Mouse (Mus musculus) lung, postnatal 36 days (tissue): Measurements from ENCODE around the gene Cdk16.

Experiments used
- DNase-seq: peaks from one replicate; pipeline ENCODE4 v3.0.0; 2022; ENCODE audit warnings: mixed read lengths

Cdk16 gene

DNA sequence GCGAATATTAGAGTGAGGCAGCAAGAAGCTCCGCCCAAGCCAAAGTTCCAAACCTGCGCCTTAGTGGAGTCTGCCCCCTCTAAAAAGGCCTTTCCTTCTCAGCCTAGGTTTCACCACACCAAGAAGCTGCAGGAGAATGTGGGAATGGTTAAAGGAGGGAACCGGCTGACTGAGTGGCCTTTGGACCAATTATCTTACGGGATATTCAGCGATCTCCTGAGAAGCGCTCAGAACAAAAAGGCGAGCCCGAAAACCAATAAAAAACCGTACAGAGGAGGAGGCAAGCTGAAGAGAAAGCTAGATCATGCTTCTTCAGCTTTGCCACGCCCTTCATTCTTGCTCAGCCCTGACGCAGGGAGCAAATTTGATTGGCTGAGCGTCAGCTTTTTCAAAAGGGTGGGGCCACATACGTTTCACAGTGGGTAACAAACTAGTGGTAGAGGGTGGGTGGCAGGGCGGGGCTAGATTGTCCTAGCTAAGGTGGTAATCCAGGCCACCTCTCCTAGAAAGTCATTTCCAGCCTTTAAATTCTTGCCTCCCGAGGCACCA, at the start of gene Cdk16:
Gene Cdk16 (plus strand): TSS at position 436 of the 549 bp plus-strand sequence.
- DNase-seq, result peak; percentile 96

DNA sequence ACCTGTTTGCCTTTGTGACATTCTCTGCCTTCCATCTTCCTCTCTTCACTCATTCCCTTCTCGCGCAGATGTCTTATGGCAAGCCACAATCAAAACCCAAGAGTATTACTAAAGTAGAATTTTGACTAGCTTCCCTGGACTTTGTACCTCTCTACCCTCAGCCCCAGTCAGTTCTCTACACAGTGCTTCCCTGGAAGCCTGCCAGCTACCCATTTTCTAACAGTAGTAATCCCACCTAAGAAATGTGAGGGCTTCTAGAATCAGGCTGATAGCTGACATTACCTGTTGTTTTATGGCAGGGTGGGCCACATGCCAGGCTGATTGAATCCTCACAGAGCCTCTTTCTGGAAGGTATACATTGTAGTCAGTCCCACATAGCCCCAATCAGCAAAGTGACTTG, 49.6 kb upstream of the Cdk16 start:
- no peak for DNase-seq

DNA sequence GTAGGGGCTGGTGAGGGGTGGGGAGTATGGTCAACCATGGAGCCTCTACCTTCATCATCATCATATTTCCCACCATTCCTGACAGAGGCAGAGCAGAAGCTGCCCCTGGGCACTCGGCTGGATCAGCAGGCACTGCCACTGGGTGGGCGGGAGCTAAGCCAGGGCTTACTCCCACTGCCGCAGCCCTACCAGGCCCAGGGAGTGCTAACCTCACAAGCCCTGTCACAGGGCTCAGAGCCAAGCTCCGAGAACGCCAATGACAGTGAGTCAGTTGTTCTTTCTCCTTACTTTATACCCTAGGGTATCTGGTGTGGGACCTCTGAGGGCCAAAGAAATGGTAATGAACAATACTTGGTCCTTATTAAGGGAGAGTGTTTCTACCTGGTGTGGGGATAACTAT, 43.0 kb upstream of the Cdk16 start:
- DNase-seq, result no peak

DNA sequence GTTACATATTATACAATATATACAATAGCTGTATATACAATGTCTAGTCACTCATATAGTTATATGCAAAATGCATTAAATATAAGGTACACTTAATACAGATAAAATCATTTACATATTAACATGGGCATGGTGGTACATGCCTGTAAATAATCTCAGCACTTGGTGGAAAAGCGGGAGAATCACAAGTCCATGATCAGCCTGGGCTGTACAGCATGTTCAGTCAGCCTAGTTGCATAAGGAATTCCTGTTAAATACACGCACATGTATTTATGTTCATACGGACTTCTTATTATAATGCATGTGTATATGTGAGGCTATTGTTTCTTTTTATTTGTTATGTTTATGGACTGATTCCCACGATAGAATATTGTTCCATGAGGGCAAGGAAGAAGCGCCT, 30.2 kb upstream of the Cdk16 start:
- no peak for DNase-seq

DNA sequence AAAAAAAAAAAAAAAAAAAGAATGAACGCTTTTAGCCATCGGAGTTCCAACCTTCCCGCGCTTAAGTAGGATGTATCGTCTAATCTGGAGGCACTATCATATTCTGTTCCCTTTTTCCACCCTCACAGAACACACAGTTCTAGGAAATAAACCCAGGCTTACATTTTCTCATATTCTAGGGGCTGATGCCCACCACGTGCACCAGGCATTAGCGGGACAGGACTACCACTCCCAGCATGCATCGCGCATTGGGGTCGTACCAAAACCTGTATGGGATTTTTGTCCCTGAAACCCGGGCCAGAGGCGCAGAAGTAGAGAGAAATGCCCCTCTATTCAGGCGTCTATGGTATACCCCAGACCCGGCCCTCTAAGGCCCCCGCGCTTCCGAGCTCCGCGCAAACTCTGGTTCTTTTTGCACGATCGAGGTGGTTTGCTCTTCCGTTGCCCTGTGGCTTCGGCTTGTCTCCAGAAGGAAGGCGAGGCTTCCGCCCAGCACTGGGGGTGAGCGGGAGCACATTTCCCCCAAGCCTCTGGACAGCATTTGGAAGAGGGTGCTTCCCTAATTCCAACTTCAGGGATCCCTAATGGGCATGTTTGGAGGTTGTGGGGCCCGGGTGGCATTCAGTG, 29.6 kb upstream of the Cdk16 start, which contains the start of gene Uba1:
Gene Uba1 (plus strand): TSS at position 301 of the 627 bp plus-strand sequence.
- peak; percentile 80 for DNase-seq

DNA sequence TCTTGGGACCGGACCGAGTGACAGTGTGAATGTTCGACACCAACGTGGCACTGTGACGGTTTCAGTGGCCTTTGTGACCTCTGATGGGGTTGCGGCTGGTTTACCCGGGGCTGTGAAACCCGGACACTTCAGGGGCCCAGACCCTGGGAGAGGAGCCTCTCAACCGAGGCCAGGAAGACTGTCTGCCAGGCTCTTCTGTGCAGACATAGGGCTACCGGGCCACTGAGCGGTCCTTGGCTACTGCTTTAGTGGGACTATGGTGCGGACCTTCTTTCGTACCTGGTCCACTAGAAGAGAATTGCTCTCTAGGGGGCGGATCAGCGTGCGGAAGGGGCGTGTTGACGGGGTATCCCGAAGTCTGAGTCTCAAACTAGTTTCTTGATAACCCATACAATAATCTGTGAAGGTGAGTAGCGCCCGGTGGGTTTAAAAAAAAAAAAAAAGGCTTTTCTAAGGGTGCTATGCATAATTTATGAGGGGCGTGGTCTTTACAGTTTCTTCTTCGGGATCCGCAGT, 28.8 kb upstream of the Cdk16 start:
- no peak for DNase-seq

DNA sequence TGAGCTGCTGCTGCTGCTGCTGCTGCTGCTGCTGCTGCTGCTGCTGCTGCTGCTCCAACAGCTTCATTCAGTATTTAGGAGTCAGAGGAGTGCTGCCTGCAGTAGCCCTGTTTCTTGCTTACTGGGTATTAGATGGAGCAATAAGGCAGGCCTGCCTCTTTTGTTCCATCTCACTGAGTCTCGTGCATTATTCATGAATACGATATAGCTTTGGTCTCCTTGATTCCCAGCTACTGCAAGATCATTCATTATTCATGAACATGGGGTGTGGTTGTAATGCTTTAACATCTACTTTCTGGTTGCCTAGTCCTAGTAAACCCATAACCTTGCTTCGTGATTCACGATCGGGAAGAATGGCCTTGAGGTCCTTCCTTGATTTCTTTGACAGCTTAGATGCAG, 25.4 kb upstream of the Cdk16 start:
- DNase-seq, result no peak

DNA sequence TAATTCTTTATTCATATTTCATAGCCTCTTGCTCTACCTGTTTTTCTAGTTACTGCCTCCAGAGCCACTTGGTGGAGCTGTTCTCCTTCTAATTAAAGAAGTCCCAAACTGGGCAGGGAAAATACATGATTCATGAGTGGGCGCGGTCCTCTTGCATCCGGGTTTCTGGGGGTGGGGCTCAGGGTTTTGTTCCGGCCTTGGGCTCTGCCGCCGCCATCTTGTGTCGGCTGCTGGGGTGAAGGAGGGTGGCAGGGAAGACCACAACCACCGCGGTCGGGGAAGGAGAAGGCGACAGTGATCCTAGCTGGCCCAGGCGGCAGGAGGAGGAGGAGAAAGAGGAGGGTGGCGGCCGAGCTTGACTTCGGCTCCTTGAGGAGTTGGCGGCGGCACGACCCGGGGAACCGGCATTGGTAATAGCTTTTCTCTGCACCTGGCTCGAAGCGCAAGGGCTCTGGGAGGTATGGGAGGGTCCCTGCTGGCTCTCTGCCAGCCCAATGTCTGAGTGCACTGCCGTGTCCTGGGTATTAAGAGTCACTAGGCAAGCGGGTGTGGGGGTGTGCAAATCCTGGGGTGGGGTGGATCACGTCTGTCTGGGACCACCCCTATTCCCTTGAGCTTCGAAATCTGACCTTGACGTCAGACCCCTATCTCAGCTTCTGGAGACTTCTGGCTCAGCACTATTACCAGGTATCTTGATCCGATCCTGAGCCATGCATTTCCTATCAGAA, 24.9 kb upstream of the Cdk16 start:
- peak; percentile 96 for DNase-seq

DNA sequence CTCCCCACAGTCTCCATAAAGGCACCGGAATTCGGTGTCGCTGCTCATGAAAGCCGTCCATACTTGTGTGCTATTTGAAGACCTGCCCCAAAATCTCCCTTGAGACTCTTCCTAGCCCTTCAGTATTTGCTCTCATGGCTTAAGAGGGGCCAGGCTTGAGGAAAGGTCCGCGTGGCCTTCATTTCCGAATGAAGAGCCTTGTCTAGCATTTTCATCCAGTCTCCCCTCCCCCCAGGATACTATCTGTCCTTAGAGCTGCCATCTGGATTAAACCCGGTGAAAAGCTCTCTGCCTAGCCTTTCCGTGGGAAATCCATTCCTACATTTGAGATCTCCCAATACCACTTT, 24.3 kb upstream of the Cdk16 start:
- peak; percentile 13 for DNase-seq

DNA sequence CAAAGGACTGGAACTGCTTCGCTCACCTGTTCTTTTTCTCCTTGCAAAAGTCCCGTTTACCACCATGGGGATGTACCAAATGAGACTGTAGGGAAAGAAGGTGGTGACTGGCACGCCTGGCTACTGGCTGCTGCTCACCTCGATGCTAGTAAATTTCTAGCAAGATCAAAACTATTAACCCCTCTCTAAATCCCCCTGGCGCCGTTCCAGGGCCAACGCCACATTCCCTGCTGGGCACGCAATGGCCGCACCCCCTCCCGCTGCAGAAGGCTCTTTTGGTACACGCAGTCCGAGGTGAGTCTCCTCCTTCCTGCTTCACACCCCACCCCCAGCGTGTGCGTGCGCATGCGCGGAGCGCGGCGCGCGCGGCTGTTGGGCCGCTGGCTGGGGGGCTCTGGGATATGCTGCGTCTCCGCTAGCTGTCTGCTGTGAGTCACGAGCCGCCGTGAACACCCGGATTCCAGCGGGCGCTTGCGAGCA, 354 bp downstream of the Cdk16 start:
- DNase-seq, result peak; percentile 86

DNA sequence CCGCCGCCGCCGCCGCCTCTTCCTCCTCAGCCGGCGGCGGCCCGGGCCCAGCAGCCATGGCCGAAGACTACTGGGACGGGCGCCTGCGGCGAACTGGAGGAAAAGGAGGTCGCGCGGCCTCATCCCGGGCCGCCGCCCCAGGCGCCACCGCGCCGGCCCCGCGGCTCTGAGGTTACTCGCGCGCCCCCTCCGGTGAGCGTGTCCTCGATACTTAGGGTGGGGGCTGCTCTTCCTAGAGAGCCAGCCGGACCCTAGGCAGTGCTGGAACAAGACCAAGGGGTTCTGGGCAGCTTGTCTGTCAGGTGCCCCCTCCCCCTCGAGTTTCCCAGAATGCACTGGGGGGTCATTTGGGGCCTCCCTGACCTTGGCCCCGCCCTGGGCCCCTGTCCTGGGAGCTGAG, 861 bp downstream of the Cdk16 start:
- DNase-seq, result peak; percentile 71

DNA sequence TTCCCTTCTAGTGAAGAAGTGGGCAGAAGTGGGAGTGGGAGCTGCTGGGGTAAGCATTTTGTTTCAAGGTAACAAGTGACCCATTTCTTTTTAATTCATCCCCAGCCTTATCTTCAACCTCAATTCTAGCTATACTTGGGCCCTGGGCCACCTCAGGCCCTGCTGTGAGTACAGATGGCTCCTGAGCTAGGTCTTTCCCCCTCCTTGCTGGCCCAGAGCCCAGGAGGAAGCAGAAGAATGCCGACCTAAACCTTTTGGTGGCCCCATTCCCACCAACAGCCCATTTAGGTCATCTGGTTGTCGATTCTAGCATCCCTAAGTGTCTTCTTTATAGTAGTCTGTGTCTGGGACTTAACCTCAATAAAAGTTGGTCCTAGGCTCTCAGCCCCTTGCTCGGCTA, 3.8 kb downstream of the Cdk16 start:
- no peak for DNase-seq

DNA sequence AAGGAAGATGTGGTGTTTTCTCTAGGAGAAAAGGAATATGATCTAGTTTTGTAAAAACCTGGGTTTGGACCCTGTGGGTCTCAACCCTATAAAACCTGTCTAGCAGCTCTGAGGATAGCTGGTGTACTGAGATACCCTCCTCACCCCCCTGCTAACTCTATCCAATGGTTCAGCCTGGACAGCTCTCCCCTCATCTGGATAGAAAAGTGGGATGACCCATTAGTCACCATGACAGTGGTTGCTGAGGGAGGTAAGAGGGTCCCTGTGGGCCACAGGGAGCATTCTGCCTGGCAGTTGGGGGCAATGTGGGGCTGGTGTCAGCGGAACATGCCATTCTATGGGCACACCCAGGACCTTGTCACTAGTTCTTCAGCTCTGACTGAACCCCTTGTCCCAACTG, 4.9 kb downstream of the Cdk16 start:
- DNase-seq, result no peak

DNA sequence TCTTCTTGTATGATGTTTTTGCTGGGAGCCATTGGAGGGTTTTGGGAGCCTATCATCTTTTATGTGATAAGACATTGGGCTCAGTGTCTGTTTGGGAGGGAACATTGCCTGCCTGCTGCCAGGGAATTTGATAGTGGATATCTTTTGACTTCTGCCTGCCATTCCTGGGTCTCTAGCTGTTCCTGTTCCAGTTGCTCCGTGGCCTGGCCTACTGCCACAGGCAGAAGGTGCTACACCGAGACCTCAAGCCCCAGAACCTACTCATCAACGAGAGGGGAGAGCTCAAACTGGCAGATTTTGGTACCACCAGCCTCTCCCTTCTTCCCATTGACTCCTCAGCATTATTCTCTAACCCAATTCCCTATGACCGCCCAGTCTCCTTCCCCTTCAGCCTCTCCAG, 8.1 kb downstream of the Cdk16 start:
- no peak for DNase-seq

DNA sequence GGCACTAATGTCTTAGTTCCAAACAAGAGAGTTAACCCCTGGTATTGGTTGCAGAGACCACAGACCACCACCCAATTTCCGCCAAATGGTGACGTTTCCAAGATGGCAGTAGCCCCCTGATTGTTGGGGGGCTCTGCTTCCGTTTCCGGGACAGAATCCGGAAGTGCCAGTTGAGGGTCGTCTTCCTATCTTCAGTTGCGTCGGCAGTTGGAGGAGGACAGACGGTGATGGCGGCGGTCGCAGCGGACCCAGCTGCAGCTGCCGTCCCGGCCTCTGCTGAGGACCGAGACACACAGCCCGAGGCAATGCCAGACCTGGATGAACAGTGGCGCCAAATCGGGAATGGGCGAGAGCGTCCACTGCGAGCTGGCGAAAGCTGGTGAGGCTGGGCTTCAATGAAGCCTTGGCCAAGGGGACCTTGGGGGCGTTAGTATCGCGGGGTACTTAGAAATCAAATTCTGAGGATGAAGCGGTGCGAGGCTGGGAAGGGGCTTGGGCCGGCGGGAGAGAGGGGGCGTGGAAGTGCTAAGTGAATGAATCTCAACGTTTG, 16.1 kb downstream of the Cdk16 start, which contains the start of gene Usp11:
Gene Usp11 (plus strand): TSS at position 166 of the 550 bp plus-strand sequence.
- DNase-seq, result no peak

DNA sequence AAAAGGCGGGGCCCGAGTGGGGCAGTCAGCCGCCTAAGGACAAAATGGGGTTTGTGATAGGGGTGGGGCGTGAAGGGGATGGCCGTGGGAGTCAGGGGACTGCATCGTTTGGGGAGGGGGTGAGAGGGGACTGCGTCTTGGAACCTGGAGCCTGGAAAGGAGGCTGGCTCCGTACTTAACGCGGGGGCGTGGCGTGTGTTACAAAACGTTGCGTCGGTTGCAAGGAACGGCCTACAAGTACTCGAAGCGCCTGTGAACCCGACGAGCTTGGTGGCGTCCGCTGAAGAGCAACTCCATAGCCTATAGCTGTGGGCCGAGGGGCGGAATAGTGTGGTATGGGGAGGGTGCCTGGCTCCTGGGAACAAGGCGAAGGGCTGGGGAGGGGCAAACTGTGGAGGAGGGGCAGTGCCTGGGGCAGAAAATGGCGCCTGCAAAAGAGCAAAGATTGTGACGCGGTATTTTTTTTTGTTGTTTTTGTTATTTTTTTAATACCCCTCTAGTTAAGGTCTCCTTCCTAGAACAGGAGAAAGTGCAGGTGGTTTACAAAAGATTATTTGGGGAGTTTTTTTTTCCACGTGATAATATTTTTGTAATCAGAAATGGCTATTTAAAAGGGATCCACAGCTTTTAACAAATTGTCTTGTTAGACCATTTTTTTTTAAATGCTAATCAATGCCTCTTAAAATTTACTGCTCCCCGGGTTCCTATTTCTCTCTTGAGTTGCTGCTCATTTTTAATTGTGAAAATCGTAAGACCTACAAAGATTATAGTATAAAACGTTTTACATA, 16.7 kb downstream of the Cdk16 start:
- peak; percentile 89 for DNase-seq

DNA sequence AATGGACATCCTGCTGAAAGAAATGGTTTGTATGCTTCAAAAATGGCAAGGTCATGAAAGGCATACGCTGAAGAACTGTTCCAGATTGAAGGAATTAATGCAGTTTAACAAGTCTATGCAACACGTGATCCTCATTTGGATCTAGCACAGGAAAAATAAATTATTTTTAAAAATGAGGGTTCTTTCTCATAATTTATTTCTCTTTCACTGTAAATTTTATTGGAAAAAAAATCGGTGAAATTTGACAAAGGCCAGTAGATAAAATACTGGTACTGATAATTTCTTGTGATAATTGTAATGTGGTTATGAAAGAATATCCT, 17.3 kb downstream of the Cdk16 start:
- no peak for DNase-seq

DNA sequence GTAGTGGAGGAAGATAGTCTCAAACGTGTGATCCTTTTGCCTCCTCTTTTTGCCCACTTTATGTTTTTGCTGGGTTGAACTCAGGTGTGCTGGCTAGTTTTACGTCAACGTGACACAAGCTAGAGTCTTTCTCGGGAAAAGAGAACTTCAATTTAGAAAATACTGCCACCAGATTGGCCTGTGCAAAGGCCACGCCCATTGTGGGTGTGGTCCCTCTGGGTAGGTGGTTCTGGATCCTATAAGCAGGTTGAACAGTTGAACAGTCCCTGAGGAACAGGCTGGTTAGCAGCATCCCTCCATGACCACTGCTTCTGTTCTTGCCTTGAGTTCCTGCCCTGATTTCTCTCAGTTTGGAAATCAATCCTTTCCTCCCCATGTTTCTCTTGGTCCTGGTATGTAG, 40.9 kb downstream of the Cdk16 start:
- DNase-seq, result no peak

DNA sequence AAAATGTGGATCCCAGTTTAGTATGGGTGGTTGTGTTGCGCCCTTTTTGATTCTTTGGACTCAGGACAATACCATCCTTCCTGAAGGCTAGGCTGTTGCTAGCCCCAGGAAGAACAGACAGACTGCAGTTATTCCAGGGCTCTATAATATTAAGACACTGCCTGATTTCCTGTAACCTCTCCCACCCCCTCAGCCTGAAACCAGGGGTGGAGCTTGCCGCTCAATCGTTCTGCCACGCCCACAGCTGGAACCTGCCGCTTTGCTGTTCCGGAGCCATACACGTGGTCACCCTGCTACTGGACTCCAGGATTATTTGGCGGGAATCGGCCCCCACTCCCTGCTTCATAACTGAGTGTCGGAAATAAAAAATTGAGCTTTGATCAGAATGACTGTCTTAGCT, 42.3 kb downstream of the Cdk16 start:
- DNase-seq, result peak; percentile 34

DNA sequence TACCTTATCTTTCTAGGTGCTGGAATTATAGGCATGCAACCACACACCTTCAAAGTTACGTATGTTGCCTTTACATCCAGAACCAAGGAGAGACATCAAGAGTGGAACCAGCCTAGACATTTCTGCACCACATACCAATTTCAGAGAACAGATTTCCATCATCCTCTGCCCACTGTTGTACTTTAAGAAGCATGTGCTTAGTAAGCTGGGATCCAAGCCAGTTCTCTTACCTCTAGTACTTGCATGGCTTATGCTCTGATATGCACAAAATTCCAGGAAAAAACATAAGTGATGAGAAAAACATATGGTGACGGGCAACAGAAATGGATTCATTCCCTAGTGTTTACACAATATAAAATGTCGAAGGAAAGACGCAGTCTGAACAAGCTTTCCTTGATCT, 48.7 kb downstream of the Cdk16 start:
- DNase-seq, result no peak

DNA sequence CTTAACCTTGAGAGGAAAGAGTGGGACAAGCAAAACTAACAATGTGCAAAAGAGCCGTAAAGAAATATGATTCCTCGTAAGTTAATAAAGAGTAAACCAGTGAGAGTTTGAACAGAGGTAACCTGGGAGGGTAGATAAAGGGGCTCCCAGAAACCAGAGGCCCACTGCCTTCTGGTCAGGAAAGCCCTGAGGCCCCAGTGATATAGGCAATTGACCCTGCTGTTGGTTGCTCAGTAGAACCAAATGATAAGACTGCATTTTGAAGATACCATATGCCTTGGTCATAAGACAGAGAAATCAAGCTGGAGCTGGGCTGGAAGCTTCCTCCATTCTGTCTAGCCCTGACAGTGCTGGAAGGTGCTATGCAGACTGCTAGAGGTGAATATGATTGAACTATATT, 61.1 kb downstream of the Cdk16 start:
- no peak for DNase-seq
